Mouse (Mus musculus) heart, embryonic 10.5 days (tissue): Measurements from ENCODE around the gene Ccl7. TPM values are rescaled to one million over a fixed set of nuclear protein-coding genes. Genes with fewer than 3 reads are reported as not detected.

ENCODE experiments used
- DNase-seq: peaks from one replicate; pipeline ENCODE4 v3.0.0-alpha.2; 2017; ENCODE audit warnings: low spot score
- H3K27ac ChIP-seq: fragments of 300-500 bp; sonication (generic); 2 replicates; pipeline ENCODE4 v1.5.1; 2016; ENCODE audit warnings: mild to moderate bottlenecking
- H3K27me3 ChIP-seq: fragments of 300-500 bp; sonication (generic); 2 replicates; pipeline ENCODE4 v1.6.1; 2016; ENCODE audit warnings: mild to moderate bottlenecking; ENCODE audit not compliant: poor library complexity, insufficient read depth, severe bottlenecking
- H3K36me3 ChIP-seq: fragments of 300-500 bp; sonication (generic); 2 replicates; pipeline ENCODE4 v1.6.1; 2016; ENCODE audit warnings: mild to moderate bottlenecking, moderate library complexity
- H3K4me1 ChIP-seq: fragments of 300-500 bp; sonication (generic); 2 replicates; pipeline ENCODE4 v1.6.1; 2016; ENCODE audit warnings: mild to moderate bottlenecking
- H3K4me3 ChIP-seq: fragments of 300-500 bp; sonication (generic); 2 replicates; pipeline ENCODE4 v1.5.1; 2016; ENCODE audit warnings: mild to moderate bottlenecking, moderate library complexity
- H3K9me3 ChIP-seq: fragments of 300-500 bp; sonication (generic); 2 replicates; pipeline ENCODE4 v1.6.1; 2016; ENCODE audit warnings: mild to moderate bottlenecking, moderate library complexity
- WGBS: fragments of 180-500 bp; shearing (Covaris S2); methylation state at CpG from one replicate; pipeline ENCODE4 v1.1.7; 2016; 5-methylcytosine and 5-hydroxymethylcytosine counted together
- polyA plus RNA-seq: library from polyadenylated mRNA; unstranded; fragments of >200 nt; fragmentation: Nextera tagmentation; extraction: Ambion mirVana; gene quantifications from 2 replicates; pipeline ENCODE4 v1.2.1, GENCODE M21; 2016

The Ccl7 gene
- polyA plus RNA-seq, 1 experiment from 2014 or later = 1.7 TPM

- WGBS = 74% methylated on average over 3 of the region's 3 CpGs
- Histone ChIP-seq H3K36me3 (no peaks in the 10 kb centered on the region), H3K27me3 (no peaks in the 10 kb centered on the region), H3K27ac (no peak overlapping the region), H3K4me3 (no peak overlapping the region), H3K4me1 (peaks cover 32% of the 10 kb centered on the region), H3K9me3 (no peaks in the 10 kb centered on the region)
- no peak for DNase-seq
These were observed 29.2 kb upstream of the Ccl7 start for GRCm38 (mm10) chr11:82016181-82016780.

- 45% methylated on average over 2 of the region's 2 CpGs for WGBS
These were observed 26.1 kb upstream of the Ccl7 start for GRCm38 (mm10) chr11:82019389-82019788.

GRCm38 (mm10) chr11:82019793-82020192, 25.7 kb upstream of the Ccl7 start:
- no peaks in the 10 kb centered on the region for H3K36me3 ChIP-seq
- no peaks in the 10 kb centered on the region for H3K27me3 ChIP-seq
- H3K27ac ChIP-seq = no peak overlapping the region
- peaks cover 29% of the 10 kb centered on the region for H3K4me1 ChIP-seq
- no peak overlapping the region for H3K4me3 ChIP-seq
- no peak for DNase-seq
- no peaks in the 10 kb centered on the region for H3K9me3 ChIP-seq

More at GRCm38 (mm10) chr11:82019389-82019788, 26.1 kb upstream of the Ccl7 start:
- no peak for DNase-seq
- H3K4me3 ChIP-seq = no peak overlapping the region
- H3K27ac ChIP-seq = no peak overlapping the region
- H3K4me1 ChIP-seq = peaks cover 29% of the 10 kb centered on the region
- H3K36me3 ChIP-seq = no peaks in the 10 kb centered on the region
- H3K9me3 ChIP-seq = no peaks in the 10 kb centered on the region
- no peaks in the 10 kb centered on the region for H3K27me3 ChIP-seq

- H3K9me3 ChIP-seq = no peaks in the 10 kb centered on the region
- H3K4me3 ChIP-seq = no peak overlapping the region
- DNase-seq = no peak
- H3K27ac ChIP-seq = no peak overlapping the region
- no peaks in the 10 kb centered on the region for H3K36me3 ChIP-seq
- no peaks in the 10 kb centered on the region for H3K27me3 ChIP-seq
- H3K4me1 ChIP-seq = peaks cover 29% of the 10 kb centered on the region
- WGBS = 47% methylated on average over 3 of the region's 3 CpGs
These were observed 24.1 kb upstream of the Ccl7 start for GRCm38 (mm10) chr11:82021406-82021805.

- Histone ChIP-seq H3K4me1 (peaks cover 29% of the 10 kb centered on the region), H3K9me3 (no peaks in the 10 kb centered on the region), H3K27me3 (no peaks in the 10 kb centered on the region), H3K36me3 (no peaks in the 10 kb centered on the region), H3K4me3 (no peak overlapping the region), H3K27ac (no peak overlapping the region)
- no peak for DNase-seq
- WGBS = 88% methylated on average over 6 of the region's 6 CpGs
These were observed 22.9 kb upstream of the Ccl7 start for GRCm38 (mm10) chr11:82022504-82023056.

GRCm38 (mm10) chr11:82023769-82024168, 21.7 kb upstream of the Ccl7 start:
- no peak overlapping the region for H3K4me3 ChIP-seq
- H3K4me1 ChIP-seq = peaks cover 27% of the 10 kb centered on the region
- no peaks in the 10 kb centered on the region for H3K36me3 ChIP-seq
- H3K9me3 ChIP-seq = no peaks in the 10 kb centered on the region
- 82% methylated on average over 4 of the region's 4 CpGs for WGBS
- DNase-seq = no peak
- no peak overlapping the region for H3K27ac ChIP-seq
- H3K27me3 ChIP-seq = no peaks in the 10 kb centered on the region

- Histone ChIP-seq H3K27me3 (no peaks in the 10 kb centered on the region), H3K4me3 (no peak overlapping the region), H3K9me3 (no peaks in the 10 kb centered on the region), H3K4me1 (peaks cover 3% of the 10 kb centered on the region; the same call in 1 of the 2 replicates), H3K36me3 (no peaks in the 10 kb centered on the region), H3K27ac (no peak overlapping the region)
- DNase-seq = no peak
- WGBS = 67% methylated on average over 2 of the region's 2 CpGs
These were observed 15.3 kb upstream of the Ccl7 start for GRCm38 (mm10) chr11:82030171-82030570.

GRCm38 (mm10) chr11:82032136-82032535, 13.4 kb upstream of the Ccl7 start:
- Histone ChIP-seq H3K4me3 (no peak overlapping the region), H3K27me3 (no peaks in the 10 kb centered on the region), H3K27ac (no peak overlapping the region), H3K9me3 (no peaks in the 10 kb centered on the region), H3K4me1 (peaks cover 6% of the 10 kb centered on the region; the same call in 1 of the 2 replicates), H3K36me3 (no peaks in the 10 kb centered on the region)
- DNase-seq = no peak

GRCm38 (mm10) chr11:82032678-82033344, 12.7 kb upstream of the Ccl7 start:
- H3K36me3 ChIP-seq = no peaks in the 10 kb centered on the region
- no peaks in the 10 kb centered on the region for H3K9me3 ChIP-seq
- H3K4me3 ChIP-seq = no peak overlapping the region
- 0 out of 2 replicates have a peak overlapping the region, but pooled peaks have one; percentile 22 for H3K27ac ChIP-seq
- 44% methylated on average over 8 of the region's 8 CpGs for WGBS
- DNase-seq = no peak
- H3K4me1 ChIP-seq = peaks cover 6% of the 10 kb centered on the region; the same call in 1 of the 2 replicates
- H3K27me3 ChIP-seq = no peaks in the 10 kb centered on the region

- WGBS = 83% methylated on average over 7 of the region's 7 CpGs
- Histone ChIP-seq H3K4me3 (no peak overlapping the region), H3K27me3 (no peaks in the 10 kb centered on the region), H3K36me3 (no peaks in the 10 kb centered on the region), H3K27ac (no peak overlapping the region), H3K4me1 (peaks cover 9% of the 10 kb centered on the region; the same call in 1 of the 2 replicates), H3K9me3 (no peaks in the 10 kb centered on the region)
- no peak for DNase-seq
These were observed 11.1 kb upstream of the Ccl7 start for GRCm38 (mm10) chr11:82034446-82034845.

GRCm38 (mm10) chr11:82035356-82035755, 10.2 kb upstream of the Ccl7 start, which contains the start of gene Ccl2:
TSS of gene Ccl2 (plus strand) at chr11:82035571.
- peaks cover 9% of the 10 kb centered on the region; the same call in 1 of the 2 replicates for H3K4me1 ChIP-seq
- no peaks in the 10 kb centered on the region for H3K9me3 ChIP-seq
- H3K27ac ChIP-seq = peak within 1 kb of the TSS; percentile 17; the same call in 1 of the 2 replicates
- H3K4me3 ChIP-seq = no peak within 1 kb of the TSS
- H3K36me3 ChIP-seq = no peaks in the 10 kb centered on the region
- 52% methylated on average over 5 of the region's 5 CpGs for WGBS
- no peak for DNase-seq
- no peaks in the 10 kb centered on the region for H3K27me3 ChIP-seq

GRCm38 (mm10) chr11:82035857-82036256, 9.7 kb upstream of the Ccl7 start:
- no peak overlapping the region for H3K4me3 ChIP-seq
- 70% methylated on average over 2 of the region's 2 CpGs for WGBS
- H3K27ac ChIP-seq = no peak overlapping the region
- H3K36me3 ChIP-seq = no peaks in the 10 kb centered on the region
- no peaks in the 10 kb centered on the region for H3K27me3 ChIP-seq
- H3K4me1 ChIP-seq = peaks cover 9% of the 10 kb centered on the region; the same call in 1 of the 2 replicates
- DNase-seq = no peak
- no peaks in the 10 kb centered on the region for H3K9me3 ChIP-seq

- H3K27ac ChIP-seq = no peak within 1 kb of the TSS
- WGBS = 22% methylated on average over 2 of the region's 2 CpGs
- H3K9me3 ChIP-seq = no peaks in the 10 kb centered on the region
- H3K36me3 ChIP-seq = no peaks in the 10 kb centered on the region
- H3K27me3 ChIP-seq = no peaks in the 10 kb centered on the region
- no peak within 1 kb of the TSS for H3K4me3 ChIP-seq
- DNase-seq = no peak
- peaks cover 9% of the 10 kb centered on the region; the same call in 1 of the 2 replicates for H3K4me1 ChIP-seq
These were observed 7.0 kb upstream of the Ccl7 start, which contains the start of gene Gm17268 for GRCm38 (mm10) chr11:82038535-82038934. TSS of gene Gm17268 (minus strand) at chr11:82038562.
